Mouse (Mus musculus): ENCODE results near the gene Inf2.

Inf2 gene

GRCm38 (mm10) chr12:112632907-112633306 is 44.3 kb downstream of the Inf2 start:
- in situ Hi-C loops (cut with MboI; ENCODE audit: low pct_unique_long_range_greater_than_20kb in 1 of 2, low sequenced_read_pairs in 2 of 2, unreplicated experiment in 1 of 2) = no loop called here

GRCm38 (mm10) chr12:112633686-112634085 is 45.1 kb downstream of the Inf2 start:
- in situ Hi-C loops (cut with MboI; ENCODE audit: low pct_unique_long_range_greater_than_20kb in 1 of 2, low sequenced_read_pairs in 2 of 2, unreplicated experiment in 1 of 2) = no loop called here

- in situ Hi-C loops (cut with MboI; ENCODE audit: low pct_unique_long_range_greater_than_20kb in 1 of 2, low sequenced_read_pairs in 2 of 2, unreplicated experiment in 1 of 2) = no loop called here
These were observed 50.9 kb downstream of the Inf2 start for GRCm38 (mm10) chr12:112639526-112639925.

- in situ Hi-C loops (cut with MboI; ENCODE audit: low pct_unique_long_range_greater_than_20kb in 1 of 2, low sequenced_read_pairs in 2 of 2, unreplicated experiment in 1 of 2) = no loop called here
These were observed 54.5 kb downstream of the Inf2 start for GRCm38 (mm10) chr12:112643126-112643525.

GRCm38 (mm10) chr12:112644180-112644854 is 55.7 kb downstream of the Inf2 start, which contains the start of gene Siva1:
Gene Siva1 (plus strand): TSS chr12:112644679.
- in situ Hi-C loops (cut with MboI; ENCODE audit: low pct_unique_long_range_greater_than_20kb in 1 of 2, low sequenced_read_pairs in 2 of 2, unreplicated experiment in 1 of 2) = no loop called here

GRCm38 (mm10) chr12:112644855-112645506 is 56.4 kb downstream of the Inf2 start:
- in situ Hi-C loops (cut with MboI; ENCODE audit: low pct_unique_long_range_greater_than_20kb in 1 of 2, low sequenced_read_pairs in 2 of 2, unreplicated experiment in 1 of 2) = no loop called here

- in situ Hi-C loops (cut with MboI; ENCODE audit: low pct_unique_long_range_greater_than_20kb in 1 of 2, low sequenced_read_pairs in 2 of 2, unreplicated experiment in 1 of 2) = no loop called here
These were observed 57.6 kb downstream of the Inf2 start for GRCm38 (mm10) chr12:112646139-112646538.

GRCm38 (mm10) chr12:112648081-112648480 is 59.5 kb downstream of the Inf2 start:
- in situ Hi-C loops (cut with MboI; ENCODE audit: low pct_unique_long_range_greater_than_20kb in 1 of 2, low sequenced_read_pairs in 2 of 2, unreplicated experiment in 1 of 2) = no loop called here

GRCm38 (mm10) chr12:112651778-112652439 is 63.3 kb downstream of the Inf2 start:
- in situ Hi-C loops (cut with MboI; ENCODE audit: low pct_unique_long_range_greater_than_20kb in 1 of 2, low sequenced_read_pairs in 2 of 2, unreplicated experiment in 1 of 2) = no loop called here

- in situ Hi-C loops (cut with MboI; ENCODE audit: low pct_unique_long_range_greater_than_20kb in 1 of 2, low sequenced_read_pairs in 2 of 2, unreplicated experiment in 1 of 2) = no loop called here
These were observed 64.7 kb downstream of the Inf2 start for GRCm38 (mm10) chr12:112653157-112653824.

- in situ Hi-C loops (cut with MboI; ENCODE audit: low pct_unique_long_range_greater_than_20kb in 1 of 2, low sequenced_read_pairs in 2 of 2, unreplicated experiment in 1 of 2) = no loop called here
These were observed 65.5 kb downstream of the Inf2 start for GRCm38 (mm10) chr12:112654076-112654475.

GRCm38 (mm10) chr12:112658619-112659018 is 70.0 kb downstream of the Inf2 start:
- in situ Hi-C loops (cut with MboI; ENCODE audit: low pct_unique_long_range_greater_than_20kb in 1 of 2, low sequenced_read_pairs in 2 of 2, unreplicated experiment in 1 of 2) = loop anchor here (5.0 kb wide), 1 partner anchor 49 kb away; no protein-coding TSS in a partner anchor

- in situ Hi-C loops (cut with MboI; ENCODE audit: low pct_unique_long_range_greater_than_20kb in 1 of 2, low sequenced_read_pairs in 2 of 2, unreplicated experiment in 1 of 2) = loop anchor here (5.0 kb wide), 1 partner anchor 48 kb away; no protein-coding TSS in a partner anchor
These were observed 70.5 kb downstream of the Inf2 start for GRCm38 (mm10) chr12:112659109-112659508.

- in situ Hi-C loops (cut with MboI; ENCODE audit: low pct_unique_long_range_greater_than_20kb in 1 of 2, low sequenced_read_pairs in 2 of 2, unreplicated experiment in 1 of 2) = no loop called here
These were observed 72.2 kb downstream of the Inf2 start for GRCm38 (mm10) chr12:112660576-112661326.

GRCm38 (mm10) chr12:112661327-112661605 is 72.7 kb downstream of the Inf2 start:
- in situ Hi-C loops (cut with MboI; ENCODE audit: low pct_unique_long_range_greater_than_20kb in 1 of 2, low sequenced_read_pairs in 2 of 2, unreplicated experiment in 1 of 2) = no loop called here

- in situ Hi-C loops (cut with MboI; ENCODE audit: low pct_unique_long_range_greater_than_20kb in 1 of 2, low sequenced_read_pairs in 2 of 2, unreplicated experiment in 1 of 2) = no loop called here
These were observed 73.3 kb downstream of the Inf2 start for GRCm38 (mm10) chr12:112661851-112662250.

GRCm38 (mm10) chr12:112663303-112663702 is 74.7 kb downstream of the Inf2 start:
- in situ Hi-C loops (cut with MboI; ENCODE audit: low pct_unique_long_range_greater_than_20kb in 1 of 2, low sequenced_read_pairs in 2 of 2, unreplicated experiment in 1 of 2) = no loop called here

GRCm38 (mm10) chr12:112663716-112664115 is 75.1 kb downstream of the Inf2 start:
- in situ Hi-C loops (cut with MboI; ENCODE audit: low pct_unique_long_range_greater_than_20kb in 1 of 2, low sequenced_read_pairs in 2 of 2, unreplicated experiment in 1 of 2) = no loop called here
